Mouse (Mus musculus) kidney, adult 2 months (tissue): ENCODE measurements around the gene Pbx4. TPM values are rescaled to one million over a fixed set of nuclear protein-coding genes. Genes with fewer than 3 reads are reported as not detected.
A peak's percentile ranks its signal among the peaks of the same experiment; 100 is the strongest.

Experiments
- DNase-seq: peaks from one replicate; pipeline ENCODE4 v3.0.0; 2021
- H3K27ac ChIP-seq: fragments of 200-500 bp; 2 replicates; pipeline ENCODE4 v1.5.1; 2012; ENCODE audit warnings: low read depth, low read length, control low read depth, inconsistent platforms; ENCODE audit not compliant: insufficient read depth
- H3K27me3 ChIP-seq: fragments of 200-500 bp; replicated peaks from 2 replicates; pipeline ENCODE4 v1.6.1; 2012; ENCODE audit warnings: mild to moderate bottlenecking, moderate library complexity, low read length, inconsistent platforms; ENCODE audit not compliant: control insufficient read depth, insufficient read depth
- H3K36me3 ChIP-seq: fragments of 200-500 bp; 2 replicates; pipeline ENCODE4 v1.6.1; 2012; ENCODE audit warnings: mild to moderate bottlenecking, moderate library complexity, low read length, inconsistent platforms; ENCODE audit not compliant: control insufficient read depth, insufficient read depth
- H3K4me1 ChIP-seq: fragments of 200-500 bp; 2 replicates; pipeline ENCODE4 v1.6.1; 2011; ENCODE audit warnings: low read length; ENCODE audit not compliant: control insufficient read depth, insufficient read depth
- H3K4me3 ChIP-seq: fragments of 200-500 bp; 2 replicates; pipeline ENCODE4 v1.5.1; 2011; ENCODE audit warnings: mild to moderate bottlenecking, low read depth, low read length, control low read depth; ENCODE audit not compliant: insufficient read depth
- CTCF ChIP-seq: fragments of 200-500 bp; conservative IDR thresholded peaks from 2 replicates; pipeline ENCODE4 v1.5.1; 2011; ENCODE audit warnings: low read depth, mild to moderate bottlenecking, control low read depth, low read length, moderate library complexity, mixed read lengths; ENCODE audit not compliant: insufficient read depth, insufficient read length
- POLR2A ChIP-seq: fragments of 200-500 bp; IDR thresholded peaks from one replicate; pipeline ENCODE4 v1.6.1; 2011; ENCODE audit warnings: low read depth, low read length, control low read depth
- WGBS: fragments of 180-500 bp; shearing (Covaris S2); methylation state at CpG from one replicate; pipeline ENCODE4 v1.1.7; 2018; 5-methylcytosine and 5-hydroxymethylcytosine counted together
- polyA plus RNA-seq: library from polyadenylated mRNA; depleted of rRNA; stranded (reverse); fragments of >200 nt; gene quantifications from 2 replicates; pipeline ENCODE4 v1.2.3, GENCODE M21; 2012

The Pbx4 gene
- polyA plus RNA-seq, 1 experiment: 3.6 TPM

DNA sequence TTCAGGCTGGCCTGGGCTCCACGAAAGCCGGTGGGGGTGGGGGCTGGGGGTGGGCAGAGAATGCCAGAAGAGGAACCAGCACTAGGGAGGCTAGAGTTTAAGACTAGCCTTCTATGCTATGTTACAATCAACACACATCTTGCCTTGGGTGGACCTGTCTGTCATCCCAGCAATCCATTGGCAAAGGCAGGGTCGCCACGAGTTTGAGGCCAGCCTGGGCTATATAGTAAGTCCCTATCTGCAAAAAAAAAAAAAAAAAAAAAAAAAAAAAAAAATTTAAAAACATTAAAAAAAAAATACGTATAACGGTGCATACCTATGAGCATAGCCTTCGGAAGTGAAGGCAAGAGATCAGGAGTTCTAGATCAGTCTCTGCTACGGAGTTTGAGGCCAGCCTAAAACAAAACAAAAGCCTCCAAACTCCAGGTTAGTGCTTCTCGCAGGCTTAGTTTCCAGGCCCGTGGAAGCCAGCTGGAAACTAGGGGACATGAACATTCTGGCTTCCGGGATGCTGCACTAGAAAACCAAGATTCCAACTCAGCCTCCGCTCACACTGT lies 68.7 kb downstream of the Pbx4 start:
- peak overlapping the region; percentile 81 for H3K27ac ChIP-seq
- H3K27me3 ChIP-seq: no peaks in the 10 kb centered on the region
- TF ChIP-seq POLR2A (no peak), CTCF (no peak)
- H3K4me3 ChIP-seq: peak overlapping the region; percentile 61
- no peaks in the 10 kb centered on the region for H3K36me3 ChIP-seq
- DNase-seq: no peak
- H3K4me1 ChIP-seq: peaks cover 25% of the 10 kb centered on the region; the same call in 1 of the 2 replicates
- WGBS: 11% methylated on average over 12 of the region's 12 CpGs

- peak overlapping the region; percentile 81 for H3K27ac ChIP-seq
- peak overlapping the region; percentile 61 for H3K4me3 ChIP-seq
- no peaks in the 10 kb centered on the region for H3K27me3 ChIP-seq
- H3K36me3 ChIP-seq: no peaks in the 10 kb centered on the region
- peaks cover 25% of the 10 kb centered on the region; the same call in 1 of the 2 replicates for H3K4me1 ChIP-seq
- TF ChIP-seq CTCF: peak; percentile 41
- peak; percentile 74 for TF ChIP-seq POLR2A
- under 1% methylated on average over 41 of the region's 41 CpGs for whole genome bisulfite sequencing
- DNase-seq: peak; percentile 98
These were observed 69.3 kb downstream of the Pbx4 start for GRCm38 (mm10) chr8:69901484-69902162.

- no peak for TF ChIP-seq POLR2A
- no peak for TF ChIP-seq CTCF
- Histone ChIP-seq H3K36me3 (no peaks in the 10 kb centered on the region), H3K27ac (peak within 1 kb of the TSS; percentile 81), H3K27me3 (no peaks in the 10 kb centered on the region), H3K4me3 (peak within 1 kb of the TSS; percentile 61), H3K4me1 (peaks cover 25% of the 10 kb centered on the region; the same call in 1 of the 2 replicates)
- 2% methylated on average over 89 of the region's 89 CpGs for WGBS
- peak; percentile 35 for DNase-seq
These were observed 70.1 kb downstream of the Pbx4 start, which contains the start of the genes Tssk6, Ndufa13 and Yjefn3 for GRCm38 (mm10) chr8:69902163-69903062. Gene Tssk6 (plus strand): TSS chr8:69902184. Gene Ndufa13 (minus strand): TSS chr8:69902558. Gene Yjefn3 (minus strand): TSS chr8:69902712.

DNA sequence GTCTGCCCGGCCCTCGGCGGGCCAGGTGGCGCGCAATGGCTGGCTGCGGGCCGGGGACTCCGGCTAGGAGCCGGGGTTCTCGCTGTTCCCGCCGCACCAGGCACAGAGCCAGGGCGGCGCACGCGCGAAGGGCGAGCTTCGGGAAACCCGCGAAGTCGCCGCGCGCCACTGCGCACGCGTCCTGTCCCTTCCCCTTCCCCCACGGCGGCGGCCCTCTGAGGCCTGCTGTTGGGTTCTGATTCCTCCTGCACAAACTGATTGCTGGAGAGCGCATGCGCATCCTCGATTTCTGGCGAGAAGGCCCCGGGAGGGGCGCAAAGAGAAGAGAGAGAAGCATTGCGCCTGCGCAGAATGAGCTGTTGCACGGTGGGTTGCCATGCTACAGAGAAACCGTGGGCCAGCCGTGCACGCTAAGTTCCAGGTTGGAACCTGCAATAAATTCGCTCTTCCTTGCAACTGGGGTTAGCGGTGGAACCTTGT lies 70.8 kb downstream of the Pbx4 start:
- TF ChIP-seq POLR2A: no peak
- no peak for TF ChIP-seq CTCF
- under 1% methylated on average over 45 of the region's 45 CpGs for WGBS
- H3K27ac ChIP-seq: peak overlapping the region; percentile 73
- H3K4me3 ChIP-seq: peak overlapping the region; percentile 54
- peak; percentile 99 for DNase-seq
- H3K4me1 ChIP-seq: peaks cover 18% of the 10 kb centered on the region; the same call in 1 of the 2 replicates
- no peaks in the 10 kb centered on the region for H3K36me3 ChIP-seq
- H3K27me3 ChIP-seq: no peaks in the 10 kb centered on the region

GRCm38 (mm10) chr8:69904096-69904495 lies 71.8 kb downstream of the Pbx4 start:
- Histone ChIP-seq H3K4me1 (peaks cover 15% of the 10 kb centered on the region; the same call in 1 of the 2 replicates), H3K27ac (no peak overlapping the region), H3K36me3 (0 out of 2 replicates have a peak, but pooled peaks cover 2% of the 10 kb centered on the region), H3K27me3 (no peaks in the 10 kb centered on the region), H3K4me3 (no peak overlapping the region)
- WGBS: 83% methylated on average over 8 of the region's 8 CpGs
- no peak for DNase-seq
- TF ChIP-seq POLR2A (no peak), CTCF (no peak)

DNA sequence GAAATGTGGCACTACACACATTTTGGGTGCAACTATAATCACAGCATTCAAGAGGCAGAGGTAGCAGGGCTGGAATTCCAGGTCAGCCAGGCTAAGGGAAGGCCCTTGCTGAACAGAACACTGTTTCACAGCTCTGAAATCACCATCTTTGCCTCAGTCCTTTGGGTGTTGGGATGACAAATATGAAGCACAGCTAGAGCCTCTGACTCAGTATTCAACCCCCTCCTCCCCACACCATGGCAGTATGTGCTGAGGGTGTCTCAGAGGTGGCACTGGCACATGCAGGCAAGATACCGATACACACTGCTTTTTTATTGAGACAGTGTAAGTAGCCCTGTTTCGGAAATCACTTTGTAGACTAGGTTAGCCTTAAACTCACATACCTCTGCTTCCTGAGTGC lies 74.0 kb downstream of the Pbx4 start:
- Histone ChIP-seq H3K27ac (no peak overlapping the region), H3K4me3 (no peak overlapping the region), H3K27me3 (no peaks in the 10 kb centered on the region), H3K36me3 (0 out of 2 replicates have a peak, but pooled peaks cover 2% of the 10 kb centered on the region), H3K4me1 (peaks cover 5% of the 10 kb centered on the region; the same call in 1 of the 2 replicates)
- WGBS: 91% methylated on average over 2 of the region's 2 CpGs
- no peak for DNase-seq
- TF ChIP-seq POLR2A (no peak), CTCF (no peak)

- WGBS: 91% methylated on average over 2 of the region's 2 CpGs
- TF ChIP-seq POLR2A (no peak), CTCF (no peak)
- no peaks in the 10 kb centered on the region for H3K27me3 ChIP-seq
These were observed 74.8 kb downstream of the Pbx4 start for GRCm38 (mm10) chr8:69907106-69907505.

More at GRCm38 (mm10) chr8:69907106-69907505, 74.8 kb downstream of the Pbx4 start:
- peaks cover 5% of the 10 kb centered on the region; the same call in 1 of the 2 replicates for H3K4me1 ChIP-seq
- H3K4me3 ChIP-seq: no peak overlapping the region
- H3K27ac ChIP-seq: no peak overlapping the region
- H3K36me3 ChIP-seq: 0 out of 2 replicates have a peak, but pooled peaks cover 2% of the 10 kb centered on the region
- no peak for DNase-seq
